Mouse (Mus musculus): Measurements from ENCODE around the gene Bcl11b. TPM values are rescaled to one million over a fixed set of nuclear protein-coding genes. Genes with fewer than 3 reads are reported as not detected.

Bcl11b gene
- polyA plus RNA-seq, 1 experiment from 2014 or later, result 9.0 TPM

DNA sequence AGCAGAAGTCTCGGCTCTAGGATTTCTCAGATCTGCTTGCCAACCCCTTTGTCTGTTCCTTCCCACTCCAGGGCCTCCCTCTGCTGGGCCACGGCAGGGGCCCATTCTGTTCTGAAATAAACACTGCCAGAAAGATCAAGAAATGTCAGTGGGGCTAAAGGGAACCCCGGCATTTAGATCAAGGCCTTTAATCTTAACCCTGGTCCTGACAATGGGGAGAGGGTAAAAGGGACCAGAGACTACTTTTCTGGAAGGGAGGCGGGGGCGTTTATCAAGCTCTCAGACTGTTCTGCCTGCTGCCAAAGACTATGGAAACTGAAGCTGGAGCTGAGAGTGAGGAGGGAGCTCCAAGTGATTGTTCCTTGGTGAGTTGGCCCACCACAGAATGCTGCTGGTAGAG, 114.8 kb downstream of the Bcl11b start:
- Histone ChIP-seq H3K4me3 (ENCODE audit: low read length) (no peak overlapping the region), H3K27me3 (ENCODE audit: control insufficient read depth, insufficient read depth, low read length) (no peaks in the 10 kb centered on the region), H3K27ac (ENCODE audit: low read length) (no peak overlapping the region), H3K9ac (ENCODE audit: low read length) (no peak overlapping the region), H3K9me3 (replicated peaks; ENCODE audit: control insufficient read depth, low read length) (no peaks in the 10 kb centered on the region), H3K4me2 (ENCODE audit: low read depth, low read length) (no peak overlapping the region), H3K4me1 (ENCODE audit: control insufficient read depth, insufficient read depth, low read length) (no peaks in the 10 kb centered on the region), H3K36me3 (ENCODE audit: control insufficient read depth, insufficient read depth) (no peaks in the 10 kb centered on the region)
- WGBS, result 45% methylated on average over 5 of the region's 5 CpGs
- ATAC-seq (replicated peaks; ENCODE audit: extremely low read depth, insufficient read depth, low FRiP score), result no peak

DNA sequence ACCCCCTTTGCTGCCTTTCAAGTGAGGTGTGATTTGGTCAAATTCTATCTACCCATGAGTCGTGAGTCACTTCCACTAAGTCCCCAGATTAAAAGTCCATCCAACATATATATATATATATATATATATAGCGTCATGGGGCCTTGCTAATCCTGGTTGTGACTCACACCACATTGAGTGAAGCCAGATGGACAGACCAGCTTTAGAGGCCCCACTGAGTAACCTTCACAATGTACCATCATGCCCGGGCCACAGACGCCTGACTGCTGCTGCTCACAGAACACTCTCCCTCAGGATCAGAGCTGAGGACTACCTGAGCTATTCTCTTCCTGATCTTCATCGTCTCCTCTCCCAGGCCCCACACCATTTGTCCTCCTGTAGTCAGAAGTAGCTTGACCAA, 115.4 kb downstream of the Bcl11b start:
- H3K9me3 ChIP-seq (replicated peaks; ENCODE audit: control insufficient read depth, low read length), result no peaks in the 10 kb centered on the region
- no peaks in the 10 kb centered on the region for H3K36me3 ChIP-seq (ENCODE audit: control insufficient read depth, insufficient read depth)
- no peak overlapping the region for H3K4me2 ChIP-seq (ENCODE audit: low read depth, low read length)
- ATAC-seq (replicated peaks; ENCODE audit: extremely low read depth, insufficient read depth, low FRiP score), result no peak
- H3K27ac ChIP-seq (ENCODE audit: low read length), result no peak overlapping the region
- no peak overlapping the region for H3K4me3 ChIP-seq (ENCODE audit: low read length)
- WGBS, result 65% methylated on average over 5 of the region's 5 CpGs
- no peaks in the 10 kb centered on the region for H3K4me1 ChIP-seq (ENCODE audit: control insufficient read depth, insufficient read depth, low read length)
- no peak overlapping the region for H3K9ac ChIP-seq (ENCODE audit: low read length)
- no peaks in the 10 kb centered on the region for H3K27me3 ChIP-seq (ENCODE audit: control insufficient read depth, insufficient read depth, low read length)

DNA sequence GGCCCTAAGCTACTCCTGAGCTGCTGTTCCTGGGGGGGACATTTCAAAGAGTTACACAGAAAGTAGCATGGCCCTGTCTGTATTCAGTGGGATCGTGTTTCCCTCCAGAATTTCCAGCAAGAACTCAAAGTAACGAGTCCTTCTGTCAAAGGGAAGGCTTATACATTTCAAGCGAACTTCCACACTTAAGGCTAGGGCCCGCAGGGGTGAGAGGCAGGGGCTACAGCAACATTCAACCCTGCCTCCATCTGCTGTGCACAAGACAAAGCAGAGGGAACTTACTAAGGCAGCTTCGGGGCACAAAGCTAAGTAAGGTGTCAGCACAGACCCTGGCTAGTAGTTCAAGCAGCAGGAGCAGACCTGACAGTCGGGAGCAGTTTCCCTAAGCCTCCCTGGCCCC, 115.8 kb downstream of the Bcl11b start:
- no peak overlapping the region for H3K9ac ChIP-seq (ENCODE audit: low read length)
- H3K27ac ChIP-seq (ENCODE audit: low read length), result no peak overlapping the region
- no peaks in the 10 kb centered on the region for H3K4me1 ChIP-seq (ENCODE audit: control insufficient read depth, insufficient read depth, low read length)
- 60% methylated on average over 6 of the region's 6 CpGs for WGBS
- no peak for ATAC-seq (replicated peaks; ENCODE audit: extremely low read depth, insufficient read depth, low FRiP score)
- H3K36me3 ChIP-seq (ENCODE audit: control insufficient read depth, insufficient read depth), result no peaks in the 10 kb centered on the region
- no peak overlapping the region for H3K4me3 ChIP-seq (ENCODE audit: low read length)
- no peaks in the 10 kb centered on the region for H3K27me3 ChIP-seq (ENCODE audit: control insufficient read depth, insufficient read depth, low read length)
- H3K9me3 ChIP-seq (replicated peaks; ENCODE audit: control insufficient read depth, low read length), result no peaks in the 10 kb centered on the region
- no peak overlapping the region for H3K4me2 ChIP-seq (ENCODE audit: low read depth, low read length)

DNA sequence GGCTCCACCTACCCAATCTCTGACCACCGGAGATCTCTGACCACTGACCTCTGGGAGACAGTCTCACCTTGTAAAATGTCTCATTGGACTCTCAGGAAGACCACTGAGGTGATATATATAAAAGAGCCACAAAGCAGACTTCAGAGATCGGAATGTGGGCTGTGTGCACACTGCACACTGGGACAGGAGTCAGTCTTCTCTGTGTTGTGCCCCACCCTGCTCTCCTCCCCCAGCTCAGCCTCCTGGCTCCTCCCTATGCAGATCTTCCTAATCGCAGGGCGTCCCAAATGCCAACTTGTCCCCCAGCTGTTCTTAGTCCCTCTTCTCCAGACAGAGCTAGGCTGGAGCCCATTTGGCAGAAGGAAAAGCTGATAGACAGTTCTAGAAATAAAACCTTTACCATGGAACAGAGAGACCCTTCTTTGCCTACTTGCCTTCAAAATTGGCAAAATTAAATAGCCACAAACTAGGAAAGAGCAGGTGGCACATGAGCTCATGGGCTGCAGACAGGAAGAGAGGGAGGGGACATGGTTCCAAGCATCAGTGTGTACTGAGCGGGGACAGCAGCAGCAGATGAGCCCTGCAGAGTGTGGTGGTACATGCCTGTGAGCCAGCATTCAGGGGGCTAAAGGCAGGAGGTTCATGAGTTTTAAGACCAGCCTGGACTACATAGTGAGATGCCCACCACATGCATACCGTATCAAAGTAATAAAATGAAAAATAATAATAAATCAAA, 118.9 kb downstream of the Bcl11b start:
- H3K9ac ChIP-seq (ENCODE audit: low read length), result no peak overlapping the region
- no peaks in the 10 kb centered on the region for H3K4me1 ChIP-seq (ENCODE audit: control insufficient read depth, insufficient read depth, low read length)
- no peak overlapping the region for H3K4me2 ChIP-seq (ENCODE audit: low read depth, low read length)
- no peaks in the 10 kb centered on the region for H3K36me3 ChIP-seq (ENCODE audit: control insufficient read depth, insufficient read depth)
- ATAC-seq (replicated peaks; ENCODE audit: extremely low read depth, insufficient read depth, low FRiP score), result no peak
- H3K27ac ChIP-seq (ENCODE audit: low read length), result no peak overlapping the region
- H3K27me3 ChIP-seq (ENCODE audit: control insufficient read depth, insufficient read depth, low read length), result no peaks in the 10 kb centered on the region
- 48% methylated on average over 6 of the region's 6 CpGs for WGBS
- no peak overlapping the region for H3K4me3 ChIP-seq (ENCODE audit: low read length)
- no peaks in the 10 kb centered on the region for H3K9me3 ChIP-seq (replicated peaks; ENCODE audit: control insufficient read depth, low read length)

DNA sequence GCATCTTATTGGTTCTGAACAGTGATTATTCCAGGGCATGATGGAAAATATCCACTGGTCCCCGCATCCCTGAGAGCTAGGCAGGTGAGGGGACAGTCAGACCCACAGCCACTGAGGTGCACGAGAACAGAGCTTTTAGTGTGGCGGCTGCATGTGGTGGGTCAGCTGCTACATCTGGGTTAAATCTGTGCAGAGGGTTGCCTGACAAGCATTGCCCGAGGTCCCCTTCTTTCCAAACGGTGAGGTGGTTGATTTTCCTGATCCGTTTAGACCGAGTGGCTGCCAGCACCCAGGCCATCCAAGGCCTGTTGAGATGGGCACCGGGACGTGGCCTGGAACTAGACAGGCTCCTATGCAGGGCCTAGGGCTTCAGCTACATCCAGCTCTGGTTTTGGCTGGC, 121.7 kb downstream of the Bcl11b start:
- Histone ChIP-seq H3K36me3 (ENCODE audit: control insufficient read depth, insufficient read depth) (no peaks in the 10 kb centered on the region), H3K4me2 (ENCODE audit: low read depth, low read length) (no peak overlapping the region), H3K9ac (ENCODE audit: low read length) (no peak overlapping the region), H3K27ac (ENCODE audit: low read length) (no peak overlapping the region), H3K27me3 (ENCODE audit: control insufficient read depth, insufficient read depth, low read length) (no peaks in the 10 kb centered on the region), H3K4me1 (ENCODE audit: control insufficient read depth, insufficient read depth, low read length) (no peaks in the 10 kb centered on the region), H3K4me3 (ENCODE audit: low read length) (no peak overlapping the region), H3K9me3 (replicated peaks; ENCODE audit: control insufficient read depth, low read length) (peaks cover 6% of the 10 kb centered on the region)
- 79% methylated on average over 9 of the region's 9 CpGs for WGBS
- ATAC-seq (replicated peaks; ENCODE audit: extremely low read depth, insufficient read depth, low FRiP score), result no peak

DNA sequence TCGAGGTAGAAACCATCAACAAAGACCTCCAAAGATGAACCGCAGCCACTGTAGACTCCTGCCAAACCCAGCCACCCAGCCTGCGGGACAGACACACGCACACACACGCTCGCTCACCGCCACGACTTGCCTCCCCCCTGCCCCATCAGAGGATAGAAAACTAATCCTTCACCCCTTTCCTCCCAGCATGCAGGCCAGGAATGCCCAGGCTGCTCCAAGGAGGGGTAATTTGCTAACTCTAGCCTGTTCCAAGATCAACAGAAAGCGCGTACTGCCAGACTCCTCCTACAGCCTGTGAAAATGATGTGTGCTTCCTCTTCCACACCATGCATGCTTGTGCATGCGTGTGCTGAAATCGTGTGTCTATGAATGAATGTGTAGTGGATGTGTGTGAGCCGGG, 122.7 kb downstream of the Bcl11b start:
- no peaks in the 10 kb centered on the region for H3K36me3 ChIP-seq (ENCODE audit: control insufficient read depth, insufficient read depth)
- 75% methylated on average over 13 of the region's 13 CpGs for WGBS
- H3K9ac ChIP-seq (ENCODE audit: low read length), result no peak overlapping the region
- peaks cover 7% of the 10 kb centered on the region for H3K9me3 ChIP-seq (replicated peaks; ENCODE audit: control insufficient read depth, low read length)
- H3K4me2 ChIP-seq (ENCODE audit: low read depth, low read length), result no peak overlapping the region
- H3K4me3 ChIP-seq (ENCODE audit: low read length), result no peak overlapping the region
- H3K27me3 ChIP-seq (ENCODE audit: control insufficient read depth, insufficient read depth, low read length), result no peaks in the 10 kb centered on the region
- no peaks in the 10 kb centered on the region for H3K4me1 ChIP-seq (ENCODE audit: control insufficient read depth, insufficient read depth, low read length)
- no peak overlapping the region for H3K27ac ChIP-seq (ENCODE audit: low read length)
- ATAC-seq (replicated peaks; ENCODE audit: extremely low read depth, insufficient read depth, low FRiP score), result no peak

DNA sequence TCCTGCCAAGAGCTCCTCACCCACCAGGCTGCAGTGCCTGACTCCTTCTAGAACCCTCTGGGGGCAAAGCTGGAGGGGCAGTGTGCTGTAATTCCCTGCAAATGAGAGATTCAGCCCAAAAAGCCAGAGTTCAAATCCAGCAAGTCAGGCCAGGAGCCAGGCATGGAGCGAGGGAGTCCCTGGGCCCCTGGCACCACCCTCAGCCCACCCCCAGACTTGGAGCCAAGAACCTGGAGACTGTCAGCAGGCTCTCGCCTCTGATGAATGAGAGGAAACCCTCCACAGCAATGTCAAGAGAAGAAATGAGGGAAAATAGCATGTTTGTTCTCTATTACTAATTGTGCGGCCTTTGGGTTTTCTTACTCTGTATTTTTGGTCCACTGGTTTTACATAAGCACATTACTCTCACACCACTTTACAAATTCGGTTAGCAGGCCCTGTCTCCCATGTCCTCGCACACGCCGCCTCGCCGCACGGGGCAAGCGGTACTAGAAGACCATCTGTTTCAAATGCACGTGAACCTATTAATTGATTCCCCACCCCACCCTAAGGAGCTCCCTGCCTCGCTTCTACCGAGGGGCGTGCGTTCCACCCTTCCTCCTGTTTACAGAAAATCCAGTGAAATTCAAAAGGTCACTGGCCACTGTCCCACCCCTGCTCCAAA, 124.2 kb downstream of the Bcl11b start:
- no peak for ATAC-seq (replicated peaks; ENCODE audit: extremely low read depth, insufficient read depth, low FRiP score)
- Histone ChIP-seq H3K9ac (ENCODE audit: low read length) (no peak overlapping the region), H3K27me3 (ENCODE audit: control insufficient read depth, insufficient read depth, low read length) (no peaks in the 10 kb centered on the region), H3K4me3 (ENCODE audit: low read length) (no peak overlapping the region), H3K9me3 (replicated peaks; ENCODE audit: control insufficient read depth, low read length) (peaks cover 7% of the 10 kb centered on the region), H3K36me3 (ENCODE audit: control insufficient read depth, insufficient read depth) (no peaks in the 10 kb centered on the region), H3K4me1 (ENCODE audit: control insufficient read depth, insufficient read depth, low read length) (no peaks in the 10 kb centered on the region), H3K4me2 (ENCODE audit: low read depth, low read length) (no peak overlapping the region), H3K27ac (ENCODE audit: low read length) (no peak overlapping the region)
- 89% methylated on average over 16 of the region's 16 CpGs for WGBS

DNA sequence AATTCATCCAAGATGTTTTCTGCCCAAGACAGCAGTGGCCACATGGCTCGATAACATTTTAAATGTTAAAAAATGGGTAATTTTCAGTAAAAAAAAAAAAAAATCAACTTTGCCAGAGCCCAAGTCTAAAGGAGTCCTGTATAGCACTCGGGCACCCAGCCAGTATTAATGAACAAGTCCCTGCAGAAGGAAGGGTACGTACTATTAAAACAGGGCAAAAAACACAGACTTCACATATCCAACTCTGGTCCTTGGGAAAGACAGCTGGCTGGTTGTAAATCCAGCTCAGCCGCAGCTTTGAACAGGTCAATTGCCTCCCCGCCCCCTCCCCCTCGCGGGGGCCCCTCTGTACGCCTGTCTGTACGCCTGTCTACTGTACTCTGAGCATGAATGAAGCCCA, 127.2 kb downstream of the Bcl11b start:
- ATAC-seq (replicated peaks; ENCODE audit: extremely low read depth, insufficient read depth, low FRiP score), result no peak
- peaks cover 7% of the 10 kb centered on the region for H3K9me3 ChIP-seq (replicated peaks; ENCODE audit: control insufficient read depth, low read length)
- no peaks in the 10 kb centered on the region for H3K4me1 ChIP-seq (ENCODE audit: control insufficient read depth, insufficient read depth, low read length)
- no peaks in the 10 kb centered on the region for H3K36me3 ChIP-seq (ENCODE audit: control insufficient read depth, insufficient read depth)
- H3K4me2 ChIP-seq (ENCODE audit: low read depth, low read length), result no peak overlapping the region
- no peak overlapping the region for H3K4me3 ChIP-seq (ENCODE audit: low read length)
- no peak overlapping the region for H3K9ac ChIP-seq (ENCODE audit: low read length)
- WGBS, result 83% methylated on average over 9 of the region's 9 CpGs
- no peaks in the 10 kb centered on the region for H3K27me3 ChIP-seq (ENCODE audit: control insufficient read depth, insufficient read depth, low read length)
- H3K27ac ChIP-seq (ENCODE audit: low read length), result no peak overlapping the region

DNA sequence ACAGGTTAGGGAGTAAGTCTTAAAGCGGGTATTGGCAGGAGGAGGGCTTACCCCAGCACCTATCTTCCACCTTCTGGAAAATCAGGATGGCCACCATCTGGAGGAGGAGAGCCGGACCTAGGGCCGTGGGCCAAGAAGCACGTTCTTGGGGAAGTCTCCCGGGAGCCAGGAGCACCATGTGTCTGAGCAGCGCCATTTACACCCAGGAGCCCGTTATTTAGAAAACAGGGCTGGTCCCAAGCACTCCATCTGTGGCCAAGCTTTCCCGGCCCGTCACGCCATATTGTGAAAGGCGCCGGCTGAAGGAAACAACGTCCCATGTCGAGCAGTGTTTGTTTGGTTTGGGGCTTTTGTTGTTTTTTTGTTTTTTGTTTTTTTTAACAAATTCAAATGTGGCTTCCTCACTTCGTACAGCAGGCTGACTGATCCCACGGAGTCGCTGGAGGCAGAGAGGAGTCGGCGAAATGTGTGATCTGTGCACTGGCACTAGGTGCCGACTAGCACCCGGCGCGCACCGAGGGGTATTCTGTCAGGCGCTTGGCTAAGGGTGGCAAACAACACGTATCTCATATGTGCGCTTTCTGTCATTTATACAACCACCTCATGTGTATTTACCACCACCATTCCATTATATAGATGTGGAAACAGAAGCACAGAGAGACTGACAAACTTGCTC, 128.8 kb downstream of the Bcl11b start:
- H3K27ac ChIP-seq (ENCODE audit: low read length), result no peak overlapping the region
- H3K4me3 ChIP-seq (ENCODE audit: low read length), result no peak overlapping the region
- no peak for ATAC-seq (replicated peaks; ENCODE audit: extremely low read depth, insufficient read depth, low FRiP score)
- no peak overlapping the region for H3K4me2 ChIP-seq (ENCODE audit: low read depth, low read length)
- H3K9ac ChIP-seq (ENCODE audit: low read length), result no peak overlapping the region
- no peaks in the 10 kb centered on the region for H3K4me1 ChIP-seq (ENCODE audit: control insufficient read depth, insufficient read depth, low read length)
- no peaks in the 10 kb centered on the region for H3K36me3 ChIP-seq (ENCODE audit: control insufficient read depth, insufficient read depth)
- peaks cover 7% of the 10 kb centered on the region for H3K9me3 ChIP-seq (replicated peaks; ENCODE audit: control insufficient read depth, low read length)
- WGBS, result 88% methylated on average over 27 of the region's 27 CpGs
- no peaks in the 10 kb centered on the region for H3K27me3 ChIP-seq (ENCODE audit: control insufficient read depth, insufficient read depth, low read length)
